Mouse (Mus musculus) lung, postnatal 0 days (tissue): ENCODE data around the gene Arhgap35.

Experiments used
- CTCF ChIP-seq: IDR thresholded peaks from 2 replicates; pipeline ENCODE4 v1.5.1; 2016; ENCODE audit warnings: antibody characterized with exemption, mild to moderate bottlenecking
- EP300 ChIP-seq: IDR thresholded peaks from 2 replicates; pipeline ENCODE4 v1.6.1; 2016; ENCODE audit warnings: antibody characterized with exemption, mild to moderate bottlenecking, control low read depth

GRCm38 (mm10) chr7:16465568-16465967 is 149.2 kb downstream of the Arhgap35 start:
- no peak for TF ChIP-seq EP300
- no peak for TF ChIP-seq CTCF
